31 mouse cellular contexts compared by ENCODE assay signal in the genomic region with DNA sequence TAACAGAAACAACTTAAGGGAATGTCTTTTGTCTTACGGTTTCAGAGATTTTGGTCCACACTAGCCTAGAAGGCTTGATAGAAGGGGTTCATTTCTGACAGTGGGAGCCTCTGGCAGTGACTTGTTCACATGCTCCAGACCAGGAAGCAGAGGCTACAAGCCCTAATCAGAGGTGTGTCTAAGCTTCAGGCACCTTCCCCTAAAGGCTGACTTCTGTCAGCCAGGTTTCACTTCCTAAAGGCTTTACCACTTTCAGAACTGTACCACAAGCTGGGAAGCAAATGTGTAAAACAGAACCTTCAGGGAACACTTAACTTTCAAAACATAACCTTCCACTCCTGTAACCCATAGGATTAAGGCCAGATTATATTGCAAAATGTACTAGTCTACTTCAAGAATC.
"Had no signal": no experiment of that assay in that cellular context is flagged by ENCODE, and none has a peak within 500 bp of the region (broad histone marks: within the 10 kb centered on the region; RNA-seq: fewer than 3 reads in every experiment).

No protein-coding gene starts in this region.

- ATAC-seq: liver, embryonic 12.5 days; liver, postnatal 0 days; lung, postnatal 0 days; midbrain, embryonic 13.5 days; midbrain, embryonic 15.5 days; midbrain, embryonic 16.5 days had no signal

- H3K27ac ChIP-seq: limb, embryonic 10.5 days; limb, embryonic 12.5 days; limb, embryonic 13.5 days; limb, embryonic 15.5 days; liver, embryonic 12.5 days; liver, embryonic 13.5 days; liver, embryonic 14.5 days; liver, embryonic 15.5 days; lung, embryonic 15.5 days; macrophage; midbrain, embryonic 12.5 days; midbrain, embryonic 13.5 days; midbrain, embryonic 15.5 days; neural tube, embryonic 12.5 days; neural tube, embryonic 13.5 days had no signal

- DNase-seq: left cerebral cortex, postnatal 4 days; liver; liver, embryonic 13.5 days; liver, postnatal 0 days; lung, adult 18-20 months; lung, adult 2 months; lung, embryonic 14.5 days; lung, postnatal 10 days; lung, postnatal 14 days; lung, postnatal 36 days; lung, postnatal 4 days; midbrain, embryonic 14.5 days had no signal

- H3K27me3 ChIP-seq: limb, embryonic 12.5 days; limb, embryonic 13.5 days; limb, embryonic 15.5 days; liver, embryonic 12.5 days; liver, embryonic 13.5 days; liver, embryonic 15.5 days; lung, embryonic 15.5 days; megakaryocyte, embryonic 14.5 days; midbrain, embryonic 12.5 days; midbrain, embryonic 13.5 days; midbrain, embryonic 15.5 days; neural tube, embryonic 12.5 days; neural tube, embryonic 13.5 days had no signal

- H3K4me2 ChIP-seq: limb, embryonic 12.5 days; limb, embryonic 13.5 days; limb, embryonic 15.5 days; liver, embryonic 11.5 days; liver, embryonic 12.5 days; liver, embryonic 13.5 days; liver, embryonic 15.5 days; lung, embryonic 14.5 days; lung, embryonic 15.5 days; midbrain, embryonic 12.5 days; midbrain, embryonic 13.5 days; midbrain, embryonic 15.5 days; neural tube, embryonic 12.5 days; neural tube, embryonic 13.5 days had no signal

- H3K4me1 ChIP-seq: limb, embryonic 10.5 days; limb, embryonic 12.5 days; limb, embryonic 13.5 days; limb, embryonic 15.5 days; liver, embryonic 12.5 days; liver, embryonic 13.5 days; liver, embryonic 15.5 days; lung, embryonic 15.5 days; midbrain, embryonic 12.5 days; midbrain, embryonic 13.5 days; midbrain, embryonic 15.5 days; neural tube, embryonic 12.5 days; neural tube, embryonic 13.5 days had no signal

- H3K9ac ChIP-seq: limb, embryonic 12.5 days; limb, embryonic 13.5 days; limb, embryonic 15.5 days; liver, embryonic 12.5 days; liver, embryonic 13.5 days; liver, embryonic 14.5 days; liver, embryonic 15.5 days; liver, postnatal 0 days; lung, embryonic 14.5 days; lung, embryonic 15.5 days; midbrain, embryonic 12.5 days; midbrain, embryonic 13.5 days; midbrain, embryonic 15.5 days; neural tube, embryonic 12.5 days; neural tube, embryonic 13.5 days had no signal

- H3K9me3 ChIP-seq: limb, embryonic 10.5 days; limb, embryonic 12.5 days; limb, embryonic 13.5 days; limb, embryonic 15.5 days; liver, embryonic 12.5 days; liver, embryonic 13.5 days; liver, embryonic 15.5 days; lung, embryonic 15.5 days; megakaryocyte, embryonic 14.5 days; midbrain, embryonic 12.5 days; midbrain, embryonic 13.5 days; midbrain, embryonic 15.5 days; neural tube, embryonic 12.5 days; neural tube, embryonic 13.5 days had no signal

- H3K4me3 ChIP-seq: limb, embryonic 10.5 days; limb, embryonic 12.5 days; limb, embryonic 13.5 days; limb, embryonic 15.5 days; liver, embryonic 12.5 days; liver, embryonic 13.5 days; liver, embryonic 15.5 days; lung, embryonic 15.5 days; megakaryocyte, embryonic 14.5 days; midbrain, embryonic 12.5 days; midbrain, embryonic 13.5 days; midbrain, embryonic 15.5 days; myocyte; neural tube, embryonic 12.5 days; neural tube, embryonic 13.5 days had no signal

- H3K36me3 ChIP-seq: limb, embryonic 10.5 days; limb, embryonic 12.5 days; limb, embryonic 13.5 days; limb, embryonic 15.5 days; liver, embryonic 12.5 days; liver, embryonic 13.5 days; liver, embryonic 15.5 days; lung, embryonic 15.5 days; midbrain, embryonic 12.5 days; midbrain, embryonic 13.5 days; midbrain, embryonic 15.5 days; neural tube, embryonic 12.5 days; neural tube, embryonic 13.5 days had no signal
